Mouse (Mus musculus) ES-E14 (cell line): ENCODE data around the gene Map4k2.

Experiments used
- CHD2 ChIP-seq: IDR thresholded peaks from 2 replicates; pipeline ENCODE4 v1.6.1; 2014; ENCODE audit warnings: mild to moderate bottlenecking, low read depth, low read length, inconsistent platforms
- HCFC1 ChIP-seq: IDR thresholded peaks from 2 replicates; pipeline ENCODE4 v1.6.1; 2012; ENCODE audit warnings: low read length, inconsistent platforms, borderline replicate concordance; ENCODE audit not compliant: insufficient read depth
- ZNF384 ChIP-seq: IDR thresholded peaks from 2 replicates; pipeline ENCODE4 v1.6.1; 2012; ENCODE audit warnings: low read depth, low read length, inconsistent platforms

DNA sequence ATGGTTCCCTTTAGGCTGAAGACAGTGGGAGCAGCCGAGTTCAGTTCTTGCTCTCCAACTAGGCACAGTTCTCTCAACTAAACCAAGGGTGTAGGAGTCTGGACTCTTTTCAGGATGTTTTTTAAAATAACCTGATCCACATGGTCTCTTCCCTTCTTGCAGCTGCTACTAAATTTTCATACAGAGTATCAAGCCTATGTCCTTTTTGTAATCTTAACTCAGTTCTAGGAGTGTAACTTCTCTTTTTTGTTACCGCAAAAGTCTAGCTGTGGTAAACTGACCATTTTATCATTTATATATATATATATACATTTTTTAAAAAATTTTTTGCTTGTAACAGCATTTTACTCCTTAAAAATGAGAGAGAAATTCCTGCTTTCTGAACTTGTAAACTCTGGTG is 29.2 kb downstream of the Map4k2 start:
- no peak for TF ChIP-seq ZNF384
- no peak for TF ChIP-seq HCFC1
- TF ChIP-seq CHD2 = no peak
